Comparison of ENCODE assay signal across 8 mouse cellular contexts in genomic region chr7:30559443-30559954, GRCm38 (mm10). TPM values are rescaled to one million over a fixed set of nuclear protein-coding genes. Genes with fewer than 3 reads are reported as not detected.
DNase-seq lines count a peak whose midpoint lies in the region; ATAC-seq and TF ChIP-seq lines count a peak whose summit lies in the region.

Gene Lin37, minus strand, starts transcription at chr7:30559838.

- peaks cover 7% of the 10 kb centered on the region for H3K79me3 ChIP-seq in C2C12 (ENCODE audit: low read depth)

- no peaks in the 10 kb centered on the region for H3K27me3 ChIP-seq in C2C12 (ENCODE audit: control insufficient read depth, insufficient read depth, insufficient read length)
- no peaks in the 10 kb centered on the region for H3K27me3 ChIP-seq in erythroblast, embryonic 14.5 days (ENCODE audit: control insufficient read depth)
- H3K27me3 ChIP-seq in heart, embryonic 11.5 days (ENCODE audit: control insufficient read depth, insufficient read depth, low read length): no peaks in the 10 kb centered on the region
- H3K27me3 ChIP-seq in kidney, embryonic 16.5 days (ENCODE audit: insufficient read depth, low read length): no peaks in the 10 kb centered on the region
- no peaks in the 10 kb centered on the region for H3K27me3 ChIP-seq in liver, adult 2 months (ENCODE audit: control insufficient read depth, insufficient read depth, low read length)
- no peaks in the 10 kb centered on the region for H3K27me3 ChIP-seq in myocyte (ENCODE audit: control insufficient read depth, insufficient read depth, insufficient read length)
- no peaks in the 10 kb centered on the region for H3K27me3 ChIP-seq in splenic B cell, adult 2 months (ENCODE audit: control insufficient read depth, insufficient read depth, low read length, poor library complexity, severe bottlenecking)

- H3K4me2 ChIP-seq in heart, embryonic 11.5 days: peak within 1 kb of the TSS; percentile 97
- peak within 1 kb of the TSS; percentile 96 for H3K4me2 ChIP-seq in kidney, embryonic 16.5 days (replicated peaks; ENCODE audit: low read depth, low read length)
- H3K4me2 ChIP-seq in myocyte (ENCODE audit: low read depth): peak within 1 kb of the TSS; percentile 81

- peak within 1 kb of the TSS; percentile 78 for H3K9ac ChIP-seq in heart, embryonic 11.5 days (ENCODE audit: low read depth, low read length)
- H3K9ac ChIP-seq in kidney, embryonic 16.5 days (replicated peaks; ENCODE audit: low read length): peak within 1 kb of the TSS; percentile 83
- H3K9ac ChIP-seq in liver, adult 2 months (ENCODE audit: low read depth, low read length): peak within 1 kb of the TSS; percentile 74

- H3K36me3 ChIP-seq in C2C12 (ENCODE audit: control insufficient read depth, insufficient read depth) (peaks cover 7% of the 10 kb centered on the region), myocyte (ENCODE audit: control insufficient read depth, insufficient read depth) (peaks cover 8% of the 10 kb centered on the region)
- peaks cover 51% of the 10 kb centered on the region for H3K36me3 ChIP-seq in erythroblast, embryonic 14.5 days (ENCODE audit: control insufficient read depth)
- peaks cover 19% of the 10 kb centered on the region for H3K36me3 ChIP-seq in heart, embryonic 11.5 days (ENCODE audit: control insufficient read depth, insufficient read depth, low read length)
- peaks cover 25% of the 10 kb centered on the region for H3K36me3 ChIP-seq in kidney, embryonic 16.5 days (ENCODE audit: insufficient read depth, low read length)
- peaks cover 5% of the 10 kb centered on the region; the same call in 1 of the 2 replicates for H3K36me3 ChIP-seq in liver, adult 2 months (ENCODE audit: control insufficient read depth, insufficient read depth, low read length)
- H3K36me3 ChIP-seq in splenic B cell, adult 2 months (ENCODE audit: control insufficient read depth, insufficient read depth, low read length, poor library complexity, severe bottlenecking): peaks cover 10% of the 10 kb centered on the region

- peaks cover 45% of the 10 kb centered on the region for H3K79me2 ChIP-seq in C2C12 (ENCODE audit: control insufficient read depth, insufficient read depth)
- H3K79me2 ChIP-seq in liver, adult 2 months (ENCODE audit: control insufficient read depth, insufficient read depth, low read length): no peaks in the 10 kb centered on the region
- H3K79me2 ChIP-seq in myocyte (ENCODE audit: control insufficient read depth, insufficient read depth): peaks cover 21% of the 10 kb centered on the region

- DNase-seq in brain, embryonic 14.5 days (ENCODE audit: low read depth): peak; percentile 100
- DNase-seq in liver, adult 2 months (ENCODE audit: extremely low read depth, low read depth, low spot score): peak; percentile 99
- DNase-seq in splenic B cell, adult 2 months (ENCODE audit: low read depth, low spot score): peak; percentile 94

- H3ac ChIP-seq in C2C12 (ENCODE audit: control insufficient read depth, insufficient read length, low read depth): peak within 1 kb of the TSS; percentile 87
- H3ac ChIP-seq in myocyte (ENCODE audit: control insufficient read depth, insufficient read length): peak within 1 kb of the TSS; percentile 74

- peaks cover 63% of the 10 kb centered on the region for H3K4me1 ChIP-seq in erythroblast, embryonic 14.5 days (ENCODE audit: control insufficient read depth)
- peaks cover 17% of the 10 kb centered on the region for H3K4me1 ChIP-seq in heart, embryonic 11.5 days (ENCODE audit: control insufficient read depth, insufficient read depth, low read length)
- H3K4me1 ChIP-seq in kidney, embryonic 16.5 days (ENCODE audit: insufficient read depth, low read length): peaks cover 19% of the 10 kb centered on the region
- peaks cover 15% of the 10 kb centered on the region for H3K4me1 ChIP-seq in liver, adult 2 months (ENCODE audit: control insufficient read depth, insufficient read depth, low read length)

- no peak for TF ChIP-seq CTCF in C2C12 (IDR thresholded peaks at IDR 0.05; ENCODE audit: control insufficient read depth, insufficient read depth, insufficient read length)
- TF ChIP-seq CTCF in brain, embryonic 14.5 days (IDR thresholded peaks at IDR 0.05; ENCODE audit: borderline replicate concordance, extremely low read depth, insufficient read depth, insufficient read length): no peak
- no peak for TF ChIP-seq CTCF in liver, adult 2 months (IDR thresholded peaks at IDR 0.05; ENCODE audit: low read depth, low read length)

- no peaks in the 10 kb centered on the region for H3K9me3 ChIP-seq in erythroblast, embryonic 14.5 days (ENCODE audit: control insufficient read depth, low read length)
- H3K9me3 ChIP-seq in heart, embryonic 11.5 days (replicated peaks; ENCODE audit: control insufficient read depth, low read length): no peaks in the 10 kb centered on the region
- no peaks in the 10 kb centered on the region for H3K9me3 ChIP-seq in kidney, embryonic 16.5 days (ENCODE audit: low read length)

- TF ChIP-seq POLR2A in brain, embryonic 14.5 days (IDR thresholded peaks at IDR 0.05; ENCODE audit: borderline replicate concordance, extremely low read depth, insufficient read depth, insufficient read length, poor library complexity, severe bottlenecking): peak; percentile 63; the same call in 1 of the 2 replicates
- 0 out of 2 replicates have a peak, but pooled peaks have one; percentile 45 for TF ChIP-seq POLR2A in liver, adult 2 months (IDR thresholded peaks at IDR 0.05; ENCODE audit: extremely low read depth, insufficient read depth, low read length)
- TF ChIP-seq POLR2A in myocyte (IDR thresholded peaks at IDR 0.05; ENCODE audit: insufficient read length, low read depth): peak; percentile 80

- H3K4me3 ChIP-seq in C2C12 (ENCODE audit: insufficient read depth, poor library complexity, severe bottlenecking) (peak within 1 kb of the TSS; percentile 53), myocyte (peak within 1 kb of the TSS; percentile 72)
- peak within 1 kb of the TSS; percentile 87 for H3K4me3 ChIP-seq in erythroblast, embryonic 14.5 days (replicated peaks)
- peak within 1 kb of the TSS; percentile 64 for H3K4me3 ChIP-seq in heart, embryonic 11.5 days (ENCODE audit: low read depth, low read length)
- peak within 1 kb of the TSS; percentile 81 for H3K4me3 ChIP-seq in kidney, embryonic 16.5 days (ENCODE audit: low read length)
- H3K4me3 ChIP-seq in liver, adult 2 months (ENCODE audit: insufficient read depth, low read depth, low read length): peak within 1 kb of the TSS; percentile 62

- peak; percentile 84 for ATAC-seq in heart, embryonic 11.5 days (replicated peaks; ENCODE audit: insufficient number of reproducible peaks, low FRiP score, low TSS enrichment)
- peak; percentile 89 for ATAC-seq in kidney, embryonic 16.5 days (ENCODE audit: low FRiP score, low TSS enrichment)

- peak within 1 kb of the TSS; percentile 1; the same call in 1 of the 2 replicates for H3K27ac ChIP-seq in heart, embryonic 11.5 days (ENCODE audit: low read depth, low read length)
- H3K27ac ChIP-seq in kidney, embryonic 16.5 days (ENCODE audit: low read length): peak within 1 kb of the TSS; percentile 48
- peak within 1 kb of the TSS; percentile 27 for H3K27ac ChIP-seq in liver, adult 2 months (replicated peaks; ENCODE audit: insufficient read depth, low read depth, low read length)

- WGBS in heart, embryonic 11.5 days (ENCODE audit: insufficient replicate concordance): 0% methylated on average over 20 of the region's 20 CpGs
- WGBS in kidney, embryonic 16.5 days: under 1% methylated on average over 20 of the region's 20 CpGs
- under 1% methylated on average over 20 of the region's 20 CpGs for WGBS in liver, adult 2 months

TF ChIP-seq in C2C12, 6 proteins besides CTCF, POLR2A, EP300 and RAD21:
- TF ChIP-seq MYOG (IDR thresholded peaks at IDR 0.05; ENCODE audit: control insufficient read depth, extremely low read depth, insufficient read length): no peak
- TF ChIP-seq MAX (IDR thresholded peaks at IDR 0.05): no peak
- no peak for TF ChIP-seq FOSL1 (IDR thresholded peaks at IDR 0.05; ENCODE audit: insufficient read depth, low read length, poor library complexity, severe bottlenecking)
- TF ChIP-seq MYOD1 (IDR thresholded peaks at IDR 0.05; ENCODE audit: control insufficient read depth, insufficient read length, low read depth): no peak
- no peak for TF ChIP-seq USF1 (IDR thresholded peaks at IDR 0.05; ENCODE audit: low read depth)
- TF ChIP-seq CEBPB (IDR thresholded peaks at IDR 0.05; ENCODE audit: low read depth): no peak
TF ChIP-seq in C2C12: peak in this region for 0.

TF ChIP-seq in myocyte, 11 proteins besides CTCF, POLR2A, EP300 and RAD21:
- TF ChIP-seq TCF12 (IDR thresholded peaks at IDR 0.05; ENCODE audit: insufficient read depth, poor library complexity, severe bottlenecking) (no peak), POLR2AphosphoS2 (IDR thresholded peaks at IDR 0.05; ENCODE audit: insufficient read length, low read depth) (peak; percentile 63)

RNA-seq across cellular contexts. Expression of gene Lin37, which starts in this region (rescaled TPM):
- polyA plus RNA-seq in C2C12 (2012; fragmentation: generic; extraction: Trizol) (38.4 TPM), myocyte (2012; fragmentation: generic; extraction: Trizol) (55.3 TPM)
- polyA plus RNA-seq in brain, embryonic 14.5 days (2012; rRNA removed): 45.1 and 53.9 TPM in 2 replicates
- 14.5 and 17.0 TPM in 2 replicates for polyA plus RNA-seq in erythroblast, embryonic 14.5 days (2012)
- 33.6 and 34.8 TPM in 2 replicates for polyA plus RNA-seq in heart, embryonic 11.5 days (2014; fragmentation: Nextera tagmentation; extraction: Ambion mirVana)
- 47.0 and 48.1 TPM in 2 replicates for polyA plus RNA-seq in kidney, embryonic 16.5 days (2015; fragmentation: Nextera tagmentation; extraction: Ambion mirVana)
- 2.7 and 4.0 TPM in 2 replicates for total RNA-seq in liver, adult 2 months (2014; rRNA removed)
- polyA plus RNA-seq in liver, adult 2 months (2012; rRNA removed): 18.8 and 22.4 TPM in 2 replicates

Comparison
In these comparisons a context has a peak if more than half of its experiments do, and no peak if none do; other contexts are left out.
1. Peak in every context shown above with its lines: DNase-seq, ATAC-seq, H3K4me3 ChIP-seq and H3K27ac ChIP-seq.